Mouse (Mus musculus) kidney, adult 11 months (tissue): ENCODE data around the gene Vars.
A peak's percentile ranks its signal among the peaks of the same experiment; 100 is the strongest.
"Not testable (repeated sequence)": the region's sequence is repeated elsewhere in the genome, so short reads cannot be mapped to it uniquely, and the experiment has no call there.

ENCODE experiments used
- DNase-seq: peaks from one replicate; pipeline ENCODE4 v3.0.0; 2022

Vars gene

GRCm38 (mm10) chr17:35004075-35004717 is 3.4 kb downstream of the Vars start:
- no peak for DNase-seq

GRCm38 (mm10) chr17:35005158-35005557 is 4.4 kb downstream of the Vars start:
- no peak for DNase-seq

GRCm38 (mm10) chr17:35005902-35006301 is 5.1 kb downstream of the Vars start:
- not testable (repeated sequence) for DNase-seq

- DNase-seq: no peak
These were observed 6.7 kb downstream of the Vars start for GRCm38 (mm10) chr17:35007387-35007991.

GRCm38 (mm10) chr17:35009586-35009985 is 8.8 kb downstream of the Vars start:
- no peak for DNase-seq

- DNase-seq: no peak
These were observed 10.7 kb downstream of the Vars start for GRCm38 (mm10) chr17:35011440-35011839.

- no peak for DNase-seq
These were observed 11.6 kb downstream of the Vars start for GRCm38 (mm10) chr17:35012430-35012829.

GRCm38 (mm10) chr17:35013221-35013620 is 12.4 kb downstream of the Vars start:
- DNase-seq: no peak

- no peak for DNase-seq
These were observed 14.5 kb downstream of the Vars start for GRCm38 (mm10) chr17:35015296-35015695.

GRCm38 (mm10) chr17:35016376-35016775 is 15.6 kb downstream of the Vars start, which contains the start of gene Vwa7:
Vwa7 (plus strand) TSS chr17:35016579.
- peak; percentile 44 for DNase-seq

GRCm38 (mm10) chr17:35016791-35017705 is 16.3 kb downstream of the Vars start:
- DNase-seq: no peak

GRCm38 (mm10) chr17:35017706-35018030 is 16.9 kb downstream of the Vars start:
- DNase-seq: no peak

- DNase-seq: no peak
These were observed 17.4 kb downstream of the Vars start for GRCm38 (mm10) chr17:35018171-35018570.

GRCm38 (mm10) chr17:35019894-35020293 is 19.1 kb downstream of the Vars start:
- no peak for DNase-seq

GRCm38 (mm10) chr17:35020551-35020950 is 19.8 kb downstream of the Vars start:
- DNase-seq: no peak

GRCm38 (mm10) chr17:35021163-35021808 is 20.5 kb downstream of the Vars start:
- peak; percentile 74 for DNase-seq

GRCm38 (mm10) chr17:35021842-35022477 is 21.2 kb downstream of the Vars start:
- no peak for DNase-seq

GRCm38 (mm10) chr17:35022541-35023060 is 21.8 kb downstream of the Vars start:
- DNase-seq: no peak

- no peak for DNase-seq
These were observed 22.4 kb downstream of the Vars start for GRCm38 (mm10) chr17:35023221-35023620.

GRCm38 (mm10) chr17:35023756-35024155 is 23.0 kb downstream of the Vars start:
- DNase-seq: no peak

GRCm38 (mm10) chr17:35024261-35024660 is 23.5 kb downstream of the Vars start:
- no peak for DNase-seq

GRCm38 (mm10) chr17:35024691-35025488 is 24.1 kb downstream of the Vars start:
- no peak for DNase-seq
